Mouse (Mus musculus) midbrain, postnatal 0 days (tissue): ENCODE measurements at regions not wholly inside any gene's neighbourhood (a gene's known extent, or its start where the extent isn't known, plus 50 kb on each side); places are given as distances from the start of the nearest gene placed in this dataset.
"Not testable (repeated sequence)": the region's sequence is repeated elsewhere in the genome, so short reads cannot be mapped to it uniquely, and the experiment has no call there.

ENCODE experiments used
- ATAC-seq: fragments of 200-750 bp; cut with Nextera tagmentation; 2 replicates; pipeline ENCODE4 v1.8.0; 2017; ENCODE audit warnings: moderate number of reproducible peaks, mild to moderate bottlenecking, moderate TSS enrichment, moderate library complexity; ENCODE audit not compliant: low FRiP score
- DNase-seq: peaks from one replicate; pipeline ENCODE4 v3.0.0-alpha.2; 2015; ENCODE audit warnings: low spot score
- H3K27ac ChIP-seq: fragments of 300-500 bp; sonication (generic); 2 replicates; pipeline ENCODE4 v1.5.1; 2014; ENCODE audit warnings: low read depth, mild to moderate bottlenecking, low read length, mixed read lengths
- H3K27me3 ChIP-seq: fragments of 300-500 bp; sonication (generic); 2 replicates; pipeline ENCODE4 v1.6.1; 2014; ENCODE audit warnings: low read length, control low read depth, mixed read lengths; ENCODE audit not compliant: insufficient read depth
- H3K36me3 ChIP-seq: fragments of 300-500 bp; sonication (generic); 2 replicates; pipeline ENCODE4 v1.6.1; 2014; ENCODE audit warnings: low read length, control low read depth, mixed read lengths; ENCODE audit not compliant: insufficient read depth
- H3K4me1 ChIP-seq: fragments of 300-500 bp; sonication (generic); 2 replicates; pipeline ENCODE4 v1.6.1; 2014; ENCODE audit warnings: mild to moderate bottlenecking, control low read depth, antibody characterized with exemption, low read length, mixed read lengths; ENCODE audit not compliant: insufficient read depth
- H3K4me2 ChIP-seq: fragments of 300-500 bp; sonication (generic); 2 replicates; pipeline ENCODE4 v1.6.1; 2014; ENCODE audit warnings: low read depth, mild to moderate bottlenecking, low read length, mixed read lengths; ENCODE audit not compliant: poor library complexity, severe bottlenecking
- H3K4me3 ChIP-seq: fragments of 300-500 bp; sonication (generic); 2 replicates; pipeline ENCODE4 v1.5.1; 2014; ENCODE audit warnings: low read depth, mild to moderate bottlenecking, low read length, moderate library complexity
- H3K9ac ChIP-seq: fragments of 300-500 bp; sonication (generic); replicated peaks from 2 replicates; pipeline ENCODE4 v1.6.1; 2014; ENCODE audit warnings: mild to moderate bottlenecking, low read length, moderate library complexity, mixed read lengths; ENCODE audit not compliant: poor library complexity, severe bottlenecking
- H3K9me3 ChIP-seq: fragments of 300-500 bp; sonication (generic); 2 replicates; pipeline ENCODE4 v1.6.1; 2016; ENCODE audit warnings: low read length, control low read depth
- CTCF ChIP-seq: IDR thresholded peaks from 2 replicates; pipeline ENCODE4 v1.5.1; 2016; ENCODE audit warnings: antibody characterized with exemption, mild to moderate bottlenecking
- WGBS: fragments of 180-500 bp; shearing (Covaris S2); extraction: QIAGEN DNeasy Blood & Tissue Kit; methylation state at CpG from one replicate; pipeline ENCODE4 v1.1.7; 2014; 5-methylcytosine and 5-hydroxymethylcytosine counted together

- Histone ChIP-seq H3K27ac (no peak overlapping the region), H3K9me3 (0 out of 2 replicates have a peak, but pooled peaks cover 4% of the 10 kb centered on the region), H3K4me3 (no peak overlapping the region), H3K36me3 (no peaks in the 10 kb centered on the region), H3K27me3 (no peaks in the 10 kb centered on the region), H3K4me2 (no peak overlapping the region), H3K9ac (no peak overlapping the region), H3K4me1 (no peaks in the 10 kb centered on the region)
- ATAC-seq = no peak
- no peak for TF ChIP-seq CTCF
- WGBS = 86% methylated on average over 3 of the region's 3 CpGs
- no peak for DNase-seq
These were observed 83.9 kb upstream of the Hcrtr2 start for GRCm38 (mm10) chr9:76407549-76407948.

GRCm38 (mm10) chr9:76401897-76402670, 78.4 kb upstream of the Hcrtr2 start:
- not testable (repeated sequence) for H3K9ac ChIP-seq

DNA sequence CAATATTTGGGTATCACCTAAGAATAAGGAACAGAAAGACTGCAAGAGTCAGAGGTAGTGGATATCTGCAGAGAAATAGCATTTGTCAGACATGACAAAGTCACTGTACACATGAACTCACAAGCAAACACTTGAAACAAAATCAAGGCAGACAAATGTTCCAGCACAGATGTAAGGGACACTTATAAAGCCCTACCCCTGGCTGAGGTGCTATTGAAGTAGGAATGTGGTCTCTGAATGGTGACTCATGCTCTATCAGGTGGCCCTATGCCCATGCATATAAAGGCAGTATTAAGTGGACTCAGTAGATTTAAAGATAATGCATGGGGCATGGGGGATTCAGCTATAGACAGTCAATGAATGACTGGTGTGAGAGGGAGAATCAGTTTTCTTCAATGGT, 77.2 kb upstream of the Hcrtr2 start:
- no peaks in the 10 kb centered on the region for H3K27me3 ChIP-seq
- H3K4me1 ChIP-seq = no peaks in the 10 kb centered on the region
- no peaks in the 10 kb centered on the region for H3K36me3 ChIP-seq
- TF ChIP-seq CTCF = no peak
- H3K9me3 ChIP-seq = no peaks in the 10 kb centered on the region
- H3K4me2 ChIP-seq = no peak overlapping the region
- H3K9ac ChIP-seq = no peak overlapping the region
- DNase-seq (no peak), ATAC-seq (no peak)
- no peak overlapping the region for H3K4me3 ChIP-seq
- H3K27ac ChIP-seq = no peak overlapping the region

More at GRCm38 (mm10) chr9:76401897-76402670, 78.4 kb upstream of the Hcrtr2 start:
- not testable (repeated sequence) for H3K36me3 ChIP-seq, DNase-seq, H3K4me2 ChIP-seq, H3K27ac ChIP-seq, H3K4me1 ChIP-seq, H3K4me3 ChIP-seq, H3K27me3 ChIP-seq, H3K9me3 ChIP-seq, ATAC-seq
- 86% methylated on average over 8 of the region's 8 CpGs for WGBS

DNA sequence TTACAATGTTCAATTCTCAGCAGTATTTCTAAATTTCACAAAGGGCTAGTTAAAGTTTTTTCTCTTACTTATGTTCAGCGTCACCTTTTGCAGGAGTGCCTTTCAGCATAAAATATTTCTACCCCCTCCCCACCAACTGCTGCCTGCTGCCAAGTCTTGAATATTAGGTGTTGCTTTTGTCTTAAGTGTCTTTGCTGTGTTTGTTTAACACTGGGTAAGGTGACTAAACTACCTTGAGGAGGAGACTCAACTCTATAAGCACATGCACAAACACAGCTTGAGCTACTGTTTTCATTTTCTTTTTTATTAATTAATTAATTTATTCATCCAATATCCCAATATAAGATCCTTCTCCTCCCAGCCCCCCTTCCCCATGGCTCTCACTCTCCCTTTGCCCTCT, 70.1 kb upstream of the Hcrtr2 start:
- H3K27ac ChIP-seq = no peak overlapping the region
- H3K27me3 ChIP-seq = no peaks in the 10 kb centered on the region
- H3K4me1 ChIP-seq = no peaks in the 10 kb centered on the region
- no peaks in the 10 kb centered on the region for H3K36me3 ChIP-seq
- ATAC-seq (no peak), DNase-seq (no peak)
- TF ChIP-seq CTCF = no peak
- H3K9ac ChIP-seq = no peak overlapping the region
- H3K9me3 ChIP-seq = no peaks in the 10 kb centered on the region
- 82% methylated on average over 1 of the region's 1 CpGs for WGBS
- H3K4me3 ChIP-seq = no peak overlapping the region
- no peak overlapping the region for H3K4me2 ChIP-seq

DNA sequence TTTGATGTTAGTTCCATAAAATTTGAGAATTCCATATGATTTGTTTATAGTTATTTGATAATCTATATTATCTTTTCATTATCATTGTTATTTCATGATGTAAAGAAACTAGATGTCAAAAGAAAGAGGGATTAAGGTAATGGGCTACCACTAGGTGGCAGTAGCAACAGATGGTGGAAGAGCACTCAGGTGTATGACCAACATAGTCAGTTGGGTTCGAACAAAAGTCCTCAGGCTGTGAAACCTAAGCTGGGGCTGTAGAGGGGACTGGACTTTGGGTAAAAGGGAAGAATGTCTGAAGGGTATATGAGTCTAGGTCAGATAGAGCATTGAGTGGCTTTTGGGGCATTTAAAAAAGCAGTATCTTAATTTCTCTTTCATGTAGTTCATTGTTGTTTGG, 67.2 kb upstream of the Hcrtr2 start:
- ATAC-seq = no peak

More for the DNA sequence above, 67.2 kb upstream of the Hcrtr2 start:
- peak; percentile 67 for TF ChIP-seq CTCF
- Histone ChIP-seq H3K9me3 (no peaks in the 10 kb centered on the region), H3K4me1 (no peaks in the 10 kb centered on the region), H3K27me3 (no peaks in the 10 kb centered on the region), H3K4me3 (no peak overlapping the region), H3K27ac (no peak overlapping the region), H3K9ac (no peak overlapping the region), H3K36me3 (no peaks in the 10 kb centered on the region), H3K4me2 (no peak overlapping the region)
- WGBS = 61% methylated on average over 1 of the region's 1 CpGs
- peak; percentile 9 for DNase-seq
